Mouse (Mus musculus): Measurements from ENCODE around the gene Atxn1.

The Atxn1 gene

DNA sequence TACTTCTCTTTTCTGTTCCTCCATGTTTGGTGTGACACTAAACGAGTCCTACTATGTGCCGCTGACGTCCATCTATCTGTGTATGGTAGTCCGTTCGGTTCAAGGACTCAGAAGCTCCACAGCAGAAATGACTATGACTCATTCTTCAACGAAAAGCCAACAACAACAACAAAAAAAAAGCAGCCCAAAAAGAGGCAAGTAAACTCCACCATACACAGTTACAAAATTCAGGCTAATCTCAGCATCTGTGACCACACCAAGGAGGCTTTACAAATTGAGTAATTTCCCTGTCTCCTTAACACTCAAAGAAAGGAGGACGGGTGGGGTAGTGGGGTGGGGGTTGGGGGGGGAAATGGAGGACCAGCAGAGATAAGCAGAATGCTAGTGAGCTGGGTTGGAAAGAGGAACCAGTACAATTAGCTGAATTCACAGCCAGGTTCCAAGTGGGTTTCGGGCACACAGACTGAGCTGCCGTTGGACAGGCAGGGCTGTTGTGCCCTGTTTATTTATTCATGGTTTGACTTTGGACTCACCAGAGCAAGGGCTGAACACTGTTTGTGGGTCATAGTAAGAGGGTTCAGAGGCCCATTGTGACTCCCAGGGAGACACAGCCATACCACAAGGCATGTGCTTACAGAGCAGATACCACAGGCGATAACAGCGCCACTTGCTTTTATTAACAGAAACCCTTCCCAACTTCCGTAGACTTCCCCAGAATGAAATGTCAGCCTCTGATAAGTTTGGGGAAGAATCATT lies 61.1 kb downstream of the Atxn1 start:
- DNase-seq (ENCODE audit: extremely low read depth, insufficient read length, low spot score): no peak

DNA sequence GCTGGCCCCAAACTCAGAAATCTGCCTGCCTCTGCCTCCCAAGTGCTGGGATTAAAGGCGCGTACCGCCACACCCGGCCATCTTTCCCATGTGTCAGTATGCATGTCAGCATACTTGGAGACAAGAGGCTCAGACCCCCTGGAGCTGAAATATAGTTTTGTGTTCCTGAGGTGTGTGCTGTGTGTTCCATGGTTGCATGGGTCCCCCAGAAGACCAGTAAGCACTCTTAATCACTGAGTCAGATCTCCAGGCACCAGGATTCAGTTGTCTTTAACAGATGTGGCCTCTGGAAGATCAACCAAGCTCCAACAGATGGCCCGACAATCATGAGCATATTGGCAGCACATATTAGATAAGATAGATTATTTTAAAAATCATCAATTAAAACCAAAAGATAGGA lies 62.4 kb downstream of the Atxn1 start:
- no peak for DNase-seq (ENCODE audit: extremely low read depth, insufficient read length, low spot score)

DNA sequence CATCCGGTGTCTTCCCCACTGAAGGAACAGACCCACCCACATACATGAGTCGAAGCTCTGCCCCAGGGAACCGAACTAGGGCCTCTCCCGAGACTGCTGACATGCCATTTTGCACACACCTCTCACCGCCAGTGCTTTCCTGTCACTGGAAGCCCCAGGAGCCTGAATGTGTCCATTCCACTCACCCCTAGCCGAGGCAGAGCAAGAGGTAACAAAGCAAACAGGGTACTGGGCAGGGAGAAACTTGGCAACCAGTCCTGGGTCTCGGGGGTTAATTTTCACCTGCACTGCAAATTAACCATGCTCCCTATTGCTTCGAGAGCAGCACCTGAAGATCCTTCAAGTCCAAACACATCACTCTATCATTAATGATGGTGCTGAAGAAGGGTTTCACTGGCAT lies 64.0 kb downstream of the Atxn1 start:
- DNase-seq (ENCODE audit: extremely low read depth, insufficient read length, low spot score): no peak

DNA sequence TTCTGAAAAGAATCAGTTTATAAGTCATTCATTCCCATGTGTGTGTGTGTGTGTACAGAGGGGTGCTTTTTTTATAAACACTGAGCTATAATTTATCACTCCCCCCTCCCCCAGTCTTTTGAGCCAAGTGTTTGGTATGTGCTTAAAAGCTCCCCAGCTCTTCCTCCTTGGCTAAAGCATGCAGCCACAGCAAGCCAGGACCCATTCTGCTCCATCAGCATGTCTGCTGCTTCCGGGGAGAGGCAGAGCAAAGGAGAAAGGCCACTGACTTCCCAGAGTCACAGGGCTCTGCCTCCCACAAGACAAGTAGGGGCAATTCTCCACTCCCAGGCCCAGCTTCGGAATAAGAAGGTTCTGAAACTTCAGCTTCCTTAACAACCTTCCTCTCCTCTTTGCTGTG lies 67.2 kb downstream of the Atxn1 start:
- DNase-seq (ENCODE audit: extremely low read depth, insufficient read length, low spot score): no peak

DNA sequence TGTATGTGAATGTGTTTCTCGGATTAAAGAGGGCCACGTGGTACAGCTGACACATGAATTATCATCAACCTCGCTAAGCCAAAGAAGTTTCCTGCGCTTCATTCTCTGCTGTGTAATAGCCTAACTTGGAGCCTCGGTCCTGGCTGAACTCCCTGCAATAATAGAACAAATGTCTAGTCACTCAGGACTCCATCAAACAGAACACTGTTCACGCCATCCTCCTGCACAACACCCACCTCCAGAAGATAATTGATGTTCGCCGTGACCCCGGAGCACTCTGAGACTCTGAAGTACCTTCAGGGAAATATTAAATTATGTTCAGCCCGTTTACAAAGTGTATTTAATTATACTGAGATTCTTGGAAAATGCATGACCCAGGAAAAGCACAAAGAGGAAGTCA lies 70.0 kb downstream of the Atxn1 start:
- no peak for DNase-seq (ENCODE audit: extremely low read depth, insufficient read length, low spot score)

DNA sequence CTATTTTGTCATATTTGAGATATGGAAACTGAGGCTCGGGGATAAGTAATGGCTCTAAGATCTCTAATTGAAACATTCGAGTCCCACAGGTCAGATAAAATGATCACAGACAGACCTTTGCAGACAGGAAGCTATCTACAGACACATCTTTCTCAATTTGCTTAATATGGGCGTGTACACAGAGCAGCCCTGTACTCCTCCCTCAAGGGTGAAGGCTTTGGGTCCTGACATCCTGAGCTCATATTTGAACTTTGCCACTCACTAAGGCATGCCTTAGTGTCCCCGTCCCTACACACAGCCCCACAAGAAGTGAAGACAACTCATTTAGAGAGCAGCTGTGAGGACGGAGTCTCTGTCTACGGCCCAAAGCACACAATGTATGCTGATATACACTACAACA lies 70.6 kb downstream of the Atxn1 start:
- no peak for DNase-seq (ENCODE audit: extremely low read depth, insufficient read length, low spot score)

DNA sequence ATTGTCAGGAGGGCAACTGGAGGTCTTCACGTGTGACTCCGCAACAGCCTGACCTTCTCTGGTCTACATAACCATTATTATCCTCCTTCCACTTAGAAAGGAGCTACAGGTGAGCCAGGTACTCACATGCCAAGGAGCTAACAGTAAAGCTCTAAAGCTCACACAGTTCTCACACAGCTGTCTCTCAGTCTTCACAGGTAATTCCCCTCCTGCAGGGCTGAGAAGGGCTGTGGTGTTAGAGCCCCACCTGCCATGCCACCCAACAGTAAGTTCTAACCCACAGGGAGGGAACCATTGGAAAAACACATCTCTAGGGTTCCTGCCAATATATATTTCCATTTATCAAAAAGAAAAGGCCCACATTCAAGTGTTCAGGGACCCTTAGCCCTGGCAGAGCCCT lies 73.7 kb downstream of the Atxn1 start:
- DNase-seq (ENCODE audit: extremely low read depth, insufficient read length, low spot score): no peak

DNA sequence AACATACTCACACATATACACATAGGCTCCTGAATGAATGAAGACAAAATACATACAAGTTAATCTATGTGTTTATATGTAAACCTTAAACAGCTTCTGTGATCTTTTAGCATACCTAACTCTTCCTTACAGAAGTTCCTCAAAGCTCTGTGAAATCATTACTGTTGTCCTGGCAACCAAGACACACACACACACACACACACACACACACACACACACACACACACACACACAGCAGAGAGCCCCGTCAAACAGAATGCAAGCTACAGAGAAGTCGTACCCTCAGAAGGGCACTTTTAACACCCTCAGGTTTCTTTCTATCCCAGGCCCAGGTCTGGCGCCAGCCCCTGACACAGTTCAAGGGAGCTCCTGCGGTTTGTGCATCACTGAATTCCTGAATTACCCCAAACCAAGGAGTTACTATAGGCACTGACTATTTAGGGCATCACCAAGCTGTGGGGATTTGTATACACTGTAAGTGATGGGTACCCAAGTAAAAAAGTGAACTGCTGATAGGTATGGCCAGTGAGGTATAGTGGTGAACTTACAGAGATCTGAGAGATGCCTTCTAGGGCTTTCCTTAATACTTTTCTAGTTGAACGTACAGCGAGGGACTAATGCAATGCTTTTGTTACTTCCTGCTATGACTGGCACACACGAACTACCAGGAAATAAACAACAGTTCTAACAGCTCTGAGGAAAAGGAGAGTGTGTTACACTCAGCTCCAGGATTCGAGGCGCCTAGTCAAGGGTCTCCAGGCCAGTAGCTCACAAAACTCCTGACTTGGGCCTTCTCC lies 75.7 kb downstream of the Atxn1 start:
- no peak for DNase-seq (ENCODE audit: extremely low read depth, insufficient read length, low spot score)

DNA sequence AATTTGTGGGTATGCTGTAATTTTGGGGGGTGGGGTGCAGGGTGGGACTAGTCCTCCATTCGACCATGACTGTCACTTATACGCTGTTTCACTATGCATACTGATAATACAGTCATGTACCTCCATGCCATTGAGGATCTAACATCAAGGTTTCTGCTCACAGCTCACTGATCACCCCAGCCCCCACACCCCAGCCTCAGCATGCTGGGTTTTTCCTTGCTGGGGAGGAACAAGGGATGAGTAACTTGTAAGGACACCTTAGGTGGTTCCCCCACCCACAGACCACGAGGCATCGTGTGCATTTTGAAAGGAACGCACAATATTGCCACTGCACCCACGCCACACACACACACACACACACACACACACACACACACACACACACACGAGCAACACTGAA lies 79.9 kb downstream of the Atxn1 start:
- no peak for DNase-seq (ENCODE audit: extremely low read depth, insufficient read length, low spot score)

DNA sequence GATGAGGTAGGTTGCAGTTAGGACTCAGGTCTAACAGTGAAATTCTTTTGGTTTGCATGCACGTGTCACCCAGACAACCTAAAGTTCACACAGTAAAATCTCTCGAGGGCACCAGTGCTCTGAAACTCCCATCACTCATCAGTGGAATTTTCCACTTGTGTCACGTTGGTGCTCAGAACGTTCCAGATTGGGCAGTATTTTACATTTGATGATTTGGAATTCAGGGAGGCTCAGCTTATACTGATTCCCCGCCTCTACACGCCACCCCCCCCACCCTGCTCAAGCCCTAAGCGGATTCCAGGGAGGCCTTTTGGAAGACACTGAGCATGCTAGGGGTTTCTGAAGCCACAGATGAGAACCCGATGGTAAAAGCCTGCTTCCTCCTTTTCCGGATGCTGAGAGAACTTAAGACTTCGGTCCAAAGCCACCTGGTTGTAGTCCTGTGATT lies 81.0 kb downstream of the Atxn1 start:
- DNase-seq (ENCODE audit: extremely low read depth, insufficient read length, low spot score): peak; percentile 71

DNA sequence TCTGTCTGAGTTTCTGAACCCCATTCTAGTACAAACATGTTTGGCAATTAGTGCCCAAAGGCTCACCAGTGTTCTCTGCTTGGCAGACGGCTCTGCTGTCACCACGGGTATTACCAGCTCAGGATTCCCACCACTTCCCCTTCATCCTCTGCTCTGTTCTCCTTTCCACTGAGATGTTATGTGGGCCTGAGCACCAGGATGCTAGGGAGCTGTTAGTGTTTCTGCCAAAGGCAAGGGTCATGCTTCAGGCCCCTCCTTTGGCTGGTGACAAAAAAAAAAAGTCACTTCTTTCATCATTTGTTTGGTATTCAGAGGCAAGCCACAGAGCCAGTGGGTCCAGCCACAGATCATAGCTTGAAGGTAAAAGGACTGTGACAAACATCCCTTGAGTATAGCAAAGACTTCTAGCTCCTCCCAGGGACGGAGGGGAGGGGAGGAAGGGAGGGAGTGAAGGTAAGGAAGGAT lies 81.8 kb downstream of the Atxn1 start:
- DNase-seq (ENCODE audit: extremely low read depth, insufficient read length, low spot score): peak; percentile 76

DNA sequence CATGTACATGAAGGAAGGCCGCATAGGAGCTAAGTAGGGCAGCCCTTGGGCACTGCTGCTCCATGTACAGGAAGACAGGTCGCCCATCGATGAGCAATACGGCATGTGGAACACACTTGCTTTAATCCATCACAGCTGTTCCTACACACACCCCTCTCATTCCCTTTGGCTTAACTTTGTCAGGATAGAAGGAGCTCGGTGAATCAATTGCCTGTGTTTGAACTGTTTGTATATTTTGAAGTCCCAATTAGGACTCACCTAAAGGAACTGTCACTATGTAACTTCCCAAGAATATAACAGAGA lies 84.3 kb downstream of the Atxn1 start:
- DNase-seq (ENCODE audit: extremely low read depth, insufficient read length, low spot score): no peak

DNA sequence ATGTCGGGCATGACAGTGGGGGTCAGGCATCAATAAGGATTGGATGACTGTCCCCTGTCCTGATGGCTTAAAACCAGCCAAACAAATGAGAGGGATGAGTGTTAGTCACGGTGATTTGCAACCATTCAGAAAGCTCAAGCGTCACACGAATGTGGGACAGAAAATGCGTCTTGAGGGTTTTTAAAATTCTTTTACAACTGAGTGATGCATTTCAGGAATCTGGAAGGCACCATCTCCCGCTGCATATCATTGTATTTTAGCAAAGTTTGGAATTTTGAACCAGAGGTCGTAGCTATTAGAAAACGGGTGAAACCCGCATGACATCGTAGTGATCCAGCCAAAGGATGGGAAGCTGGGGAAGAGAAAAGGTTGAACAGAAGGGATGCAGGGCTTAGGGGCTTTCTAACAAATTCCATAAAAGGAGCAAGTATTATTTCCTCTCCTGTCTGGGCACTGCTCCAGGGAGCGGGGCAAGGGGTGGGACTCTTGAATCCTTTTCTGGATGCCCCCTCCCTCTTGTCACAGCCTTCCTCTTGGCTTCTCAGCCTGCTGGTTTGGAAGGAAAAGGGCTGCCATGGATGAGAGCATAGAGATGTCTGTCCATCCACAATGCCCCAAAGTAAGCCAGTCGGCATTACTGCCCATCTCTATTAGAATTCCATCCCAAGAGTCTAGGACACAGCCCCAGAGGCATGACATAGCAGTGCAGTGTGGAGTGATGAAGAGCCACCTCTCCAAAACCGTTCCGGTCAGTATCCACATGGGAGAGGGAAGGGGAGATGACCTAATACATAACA lies 84.9 kb downstream of the Atxn1 start:
- DNase-seq (ENCODE audit: extremely low read depth, insufficient read length, low spot score): no peak

DNA sequence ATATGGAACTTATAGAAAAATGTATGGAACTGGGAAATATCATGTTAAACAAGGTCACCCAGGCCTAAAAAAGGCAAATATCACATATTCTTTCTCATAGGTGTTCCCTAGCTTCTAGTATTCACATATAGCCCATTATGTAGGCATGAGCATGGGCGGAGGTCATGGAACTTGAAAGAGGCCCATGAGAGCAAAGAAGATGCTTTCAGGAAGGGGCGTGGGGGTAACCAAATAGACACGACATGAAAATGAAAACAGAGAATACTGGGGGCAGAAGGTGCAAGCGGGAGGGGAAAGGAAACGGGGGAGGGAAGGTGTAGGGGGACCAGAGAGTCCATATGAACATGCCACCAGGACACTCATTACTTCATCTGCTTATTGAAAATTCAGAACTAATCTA lies 87.9 kb downstream of the Atxn1 start:
- DNase-seq (ENCODE audit: extremely low read depth, insufficient read length, low spot score): no peak

DNA sequence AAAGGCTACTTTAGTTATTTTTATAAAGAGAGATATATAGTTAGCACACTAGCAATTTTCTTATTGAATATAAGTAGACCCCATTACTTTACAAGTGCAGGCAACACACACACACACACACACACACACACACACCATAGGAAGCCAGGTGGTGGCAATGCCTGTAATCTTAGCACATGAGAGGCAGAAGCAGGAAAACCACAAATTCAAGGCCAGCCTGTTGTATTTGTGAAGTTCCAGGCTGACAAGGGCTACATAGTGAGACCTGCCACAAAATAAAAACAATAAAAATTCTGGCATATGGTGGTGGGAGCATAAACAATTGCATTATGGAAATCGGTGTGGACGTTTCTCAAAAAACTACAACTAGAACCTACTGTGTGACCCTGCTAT lies 88.4 kb downstream of the Atxn1 start:
- DNase-seq (ENCODE audit: extremely low read depth, insufficient read length, low spot score): no peak

DNA sequence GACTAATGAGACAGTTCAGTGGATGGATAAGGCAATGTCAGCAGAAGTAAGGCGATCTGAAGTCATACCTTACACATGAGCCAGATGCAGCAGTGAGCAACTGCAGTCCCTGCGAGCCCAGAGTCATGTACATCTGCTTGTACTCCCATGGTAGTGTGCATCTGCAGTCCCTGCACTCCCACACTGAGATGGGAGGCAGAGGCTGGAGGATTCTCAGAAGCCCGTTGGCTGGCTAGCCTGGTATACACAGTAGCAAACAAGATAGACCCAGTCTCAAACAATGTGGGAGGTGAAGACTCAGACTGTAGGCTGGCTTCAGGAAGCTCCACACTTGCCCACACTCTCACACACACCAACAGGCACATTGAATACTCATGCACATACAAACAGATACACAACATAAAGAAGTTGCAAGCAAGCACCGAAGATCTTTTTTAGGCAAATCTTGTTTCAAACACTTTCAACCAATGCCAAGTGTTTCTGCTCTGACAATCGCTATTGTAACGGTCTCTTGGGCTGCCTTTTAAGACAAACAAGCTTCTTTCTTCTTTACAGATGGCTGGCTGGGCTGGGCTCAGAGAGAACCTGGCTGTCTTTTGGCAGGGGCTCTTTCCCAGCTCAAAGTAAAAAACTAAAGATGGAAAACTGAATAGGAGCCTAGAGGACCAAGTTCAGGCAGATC lies 89.0 kb downstream of the Atxn1 start:
- DNase-seq (ENCODE audit: extremely low read depth, insufficient read length, low spot score): no peak

DNA sequence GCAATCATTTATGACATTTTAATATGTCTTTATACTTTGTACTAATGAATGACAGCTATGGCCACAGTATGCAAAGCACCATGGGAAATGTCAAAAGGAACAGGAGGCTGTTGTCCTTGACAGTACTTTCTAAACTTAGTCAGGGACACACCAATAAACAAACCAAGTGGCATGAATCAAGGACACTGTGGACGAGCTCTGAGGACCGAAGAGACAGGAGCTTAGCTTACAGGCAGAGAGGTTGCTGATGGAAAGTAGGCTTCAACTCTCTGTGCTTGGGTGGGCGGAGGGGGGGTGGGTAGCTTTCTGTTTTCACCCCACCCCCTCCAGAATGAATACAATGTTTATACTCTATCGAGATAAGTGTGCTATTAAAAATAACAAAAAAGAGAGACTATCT lies 90.6 kb downstream of the Atxn1 start:
- no peak for DNase-seq (ENCODE audit: extremely low read depth, insufficient read length, low spot score)

DNA sequence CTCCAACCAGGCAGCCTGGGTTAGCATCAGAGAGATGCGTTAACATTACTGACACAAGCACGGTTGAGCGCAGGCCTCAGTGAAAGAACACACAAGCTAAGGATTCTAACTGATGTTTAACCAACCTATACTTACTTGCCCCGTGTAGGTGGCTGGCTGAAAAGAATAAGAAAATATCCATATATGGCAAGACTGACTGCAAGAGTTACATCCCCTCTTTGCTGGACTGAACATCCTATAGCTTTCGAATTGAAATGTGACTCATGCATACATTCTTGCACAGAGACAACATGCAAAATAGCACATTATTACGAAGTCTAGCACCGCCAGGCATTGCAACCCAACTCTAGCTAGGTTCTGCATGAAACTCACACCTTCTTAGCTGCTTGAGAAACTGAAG lies 91.8 kb downstream of the Atxn1 start:
- DNase-seq (ENCODE audit: extremely low read depth, insufficient read length, low spot score): no peak

DNA sequence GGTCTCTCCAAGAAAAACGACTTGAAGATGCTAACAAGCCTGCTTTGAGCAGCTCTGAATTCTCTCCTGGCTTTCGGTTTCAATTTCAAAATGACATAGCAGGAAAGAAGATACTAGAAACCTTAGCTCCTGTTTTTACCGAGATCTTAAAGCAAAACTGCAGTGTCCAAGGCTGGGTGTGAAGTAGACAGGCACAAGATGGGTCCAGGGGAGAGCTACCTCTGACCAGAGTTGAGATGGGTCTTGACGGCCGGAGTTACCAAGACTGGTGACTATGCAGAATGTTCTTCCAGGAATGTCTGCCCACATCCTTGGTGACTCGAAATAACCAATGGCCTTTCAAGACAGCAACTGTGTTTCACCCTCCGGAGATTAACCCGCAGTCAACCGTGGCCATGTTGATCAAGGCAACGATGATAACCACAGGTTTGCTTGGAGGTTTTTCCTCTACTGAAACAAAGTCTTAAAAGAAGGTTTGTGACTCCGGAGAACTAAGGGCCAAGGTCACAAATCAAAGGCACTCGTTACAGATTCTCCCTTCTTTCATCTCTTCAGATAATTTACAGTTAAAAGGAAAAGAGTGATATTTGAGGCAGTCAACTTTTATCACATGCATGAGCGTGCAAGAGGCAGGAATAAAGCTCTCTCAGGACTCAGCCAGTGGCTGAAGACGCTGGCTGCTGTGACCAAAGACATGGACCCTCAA lies 92.6 kb downstream of the Atxn1 start:
- peak; percentile 43 for DNase-seq (ENCODE audit: extremely low read depth, insufficient read length, low spot score)

DNA sequence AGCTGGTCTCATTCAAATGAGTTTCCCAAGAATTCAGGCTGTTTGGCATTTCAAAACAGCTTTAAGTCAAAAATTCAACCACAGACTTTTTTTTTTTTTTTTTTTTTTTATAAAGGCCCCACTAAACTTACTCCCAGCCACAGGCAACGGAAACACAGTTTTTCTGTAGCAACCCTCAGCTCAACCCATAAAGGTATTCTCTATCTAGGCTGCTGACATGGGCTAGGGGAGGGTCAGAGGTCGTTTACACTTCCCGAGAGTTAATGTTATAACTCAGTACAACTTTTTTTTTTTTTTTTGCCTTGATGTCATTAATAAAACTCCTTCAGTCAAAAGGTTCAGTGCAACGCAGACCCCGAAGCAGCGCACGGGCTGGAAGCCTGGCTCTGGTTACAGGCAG lies 93.3 kb downstream of the Atxn1 start:
- DNase-seq (ENCODE audit: extremely low read depth, insufficient read length, low spot score): no peak
